Mouse (Mus musculus): ENCODE results near the gene Rai1.

DNA sequence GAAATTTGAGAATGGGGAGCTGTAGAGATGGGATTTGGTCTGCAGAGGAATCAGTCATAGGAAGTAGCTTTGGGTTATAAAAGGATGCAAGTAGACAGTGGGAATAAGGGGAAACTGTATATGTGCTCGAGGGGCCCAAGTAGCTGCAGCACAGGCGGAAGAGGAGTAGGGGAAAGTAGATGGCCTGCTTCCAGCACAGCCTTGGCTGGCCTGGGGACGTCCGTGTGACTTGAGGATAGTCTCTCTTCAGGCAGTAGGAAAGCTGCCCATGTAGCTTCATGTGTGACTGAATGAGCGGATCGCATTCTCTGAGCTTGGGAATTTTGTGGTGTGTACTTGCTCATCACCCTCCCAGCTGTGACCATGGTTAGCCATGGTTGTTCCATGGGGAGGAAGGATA lies 59.6 kb downstream of the Rai1 start:
- no peak for TF ChIP-seq CTCF (IDR thresholded peaks at IDR 0.05; ENCODE audit: control insufficient read depth, insufficient read depth, insufficient replicate concordance, low read depth, low read length)
- TF ChIP-seq POLR2A (IDR thresholded peaks at IDR 0.05; ENCODE audit: control insufficient read depth, low read depth, low read length) = no peak
